In the genomic region with DNA sequence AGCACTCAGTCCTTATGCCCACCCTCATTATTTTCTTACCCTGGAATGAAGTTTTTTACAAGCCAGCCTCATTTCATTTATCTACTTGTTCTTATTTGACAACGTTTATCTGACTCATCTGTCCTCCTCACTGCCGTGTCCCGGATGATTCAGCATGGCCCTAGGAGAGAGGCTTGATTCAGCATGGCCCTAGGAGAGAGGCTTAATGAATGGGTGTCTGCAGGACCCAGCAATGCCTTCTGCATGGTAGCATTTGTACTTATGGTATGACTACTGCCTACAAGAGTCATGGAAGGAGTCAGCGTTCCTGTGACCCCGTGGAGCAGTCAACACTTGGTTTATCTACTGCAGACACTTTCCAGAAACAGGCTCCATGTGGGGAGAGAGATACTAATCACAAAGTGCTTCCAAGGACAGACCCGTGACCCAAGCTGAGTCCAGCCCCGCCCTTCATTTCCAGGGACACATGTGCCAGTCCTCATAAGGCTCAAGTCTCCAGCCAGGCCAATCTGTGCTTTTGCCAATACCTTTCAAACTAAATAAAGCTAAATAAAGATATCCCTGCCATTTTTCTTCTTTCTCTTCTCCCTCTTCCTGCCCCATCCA, we compare ENCODE assay signal across 21 mouse cellular contexts. TPM values are rescaled to one million over a fixed set of nuclear protein-coding genes. Genes with fewer than 3 reads are reported as not detected.
DNase-seq lines count a peak whose midpoint lies in the region; ATAC-seq and TF ChIP-seq lines count a peak whose summit lies in the region.
"Had no signal": no experiment of that assay in that cellular context is flagged by ENCODE, and none has a peak within 500 bp of the region (broad histone marks: within the 10 kb centered on the region; RNA-seq: fewer than 3 reads in every experiment).

No protein-coding gene starts in this region.

- no peak for TF ChIP-seq POLR2A in testis, adult 2 months (IDR thresholded peaks at IDR 0.05; ENCODE audit: control insufficient read depth, low read depth, low read length)

- peak overlapping the region; percentile 8; the same call in 1 of the 2 replicates for H3K4me3 ChIP-seq in testis, adult 2 months (ENCODE audit: control insufficient read depth, low read depth, low read length)
- H3K4me3 ChIP-seq: embryonic facial prominence, embryonic 10.5 days; heart, embryonic 15.5 days; hindbrain, embryonic 13.5 days; midbrain, embryonic 10.5 days; neural tube, embryonic 12.5 days; stomach, embryonic 15.5 days had no signal

- no peaks in the 10 kb centered on the region for H3K36me3 ChIP-seq in testis, adult 2 months (ENCODE audit: control insufficient read depth, insufficient read depth, low read length)
- H3K36me3 ChIP-seq: embryonic facial prominence, embryonic 10.5 days; heart, embryonic 15.5 days; hindbrain, embryonic 13.5 days; midbrain, embryonic 10.5 days; neural tube, embryonic 12.5 days; stomach, embryonic 15.5 days had no signal

- peaks cover 24% of the 10 kb centered on the region for H3K4me1 ChIP-seq in testis, adult 2 months (ENCODE audit: control insufficient read depth, insufficient read depth, low read length)
- H3K4me1 ChIP-seq: heart, embryonic 15.5 days; hindbrain, embryonic 13.5 days; midbrain, embryonic 10.5 days; neural tube, embryonic 12.5 days; stomach, embryonic 15.5 days had no signal

- TF ChIP-seq CTCF in testis, adult 2 months (IDR thresholded peaks at IDR 0.05; ENCODE audit: control insufficient read depth, insufficient read depth, insufficient replicate concordance, low read depth, low read length) = no peak

- ATAC-seq in megakaryocyte-erythroid progenitor cell, adult 5-6 weeks (replicated peaks; ENCODE audit: low FRiP score, low TSS enrichment, poor library complexity, severe bottlenecking) = peak; percentile 36; the same call in 1 of the 2 replicates
- ATAC-seq: forebrain, embryonic 14.5 days; intestine, embryonic 16.5 days had no signal

- peak; percentile 65 for DNase-seq in adrenal gland, adult 2 months
- DNase-seq in adrenal gland, adult 18-20 months (ENCODE audit: low spot score in 2 of 2) = no peak
- no peak for DNase-seq in testis, postnatal 10 days (ENCODE audit: low spot score)
- DNase-seq in liver = peak; percentile 56
- DNase-seq in kidney, adult 18-20 months = no peak
- no peak for DNase-seq in retina, embryonic 14.5 days (ENCODE audit: low spot score)
- DNase-seq: cerebellum, adult 11-12 months; cerebellum, postnatal 25 days; lung, postnatal 10 days; right cerebral cortex, postnatal 14 days had no signal

- H3K27me3 ChIP-seq in testis, adult 2 months (ENCODE audit: control insufficient read depth, insufficient read depth, low read length) = no peaks in the 10 kb centered on the region
- H3K27me3 ChIP-seq: heart, embryonic 15.5 days; hindbrain, embryonic 13.5 days; neural tube, embryonic 12.5 days; stomach, embryonic 15.5 days had no signal

- peak overlapping the region; percentile 71 for H3K27ac ChIP-seq in testis, adult 2 months (ENCODE audit: control insufficient read depth, insufficient read depth, low read depth, low read length)
- H3K27ac ChIP-seq: embryonic facial prominence, embryonic 10.5 days; heart, embryonic 15.5 days; hindbrain, embryonic 13.5 days; kidney, postnatal 0 days; midbrain, embryonic 10.5 days; neural tube, embryonic 12.5 days; stomach, embryonic 15.5 days had no signal

RNA-seq across cellular contexts. Expression of a gene that starts 31.9 kb away (rescaled TPM):
- total RNA-seq in adrenal gland, adult 2 months (2021) = 10 to 100 TPM; 18.9 to 24.7 TPM
- polyA plus RNA-seq in adrenal gland, adult 2 months (2012; rRNA removed) = 4.6 and 5.1 TPM in 2 replicates
- total RNA-seq in adrenal gland, adult 18-20 months (2021) = 10 to 100 TPM; 10.5 to 16.0 TPM
- 123 and 132 TPM in 2 replicates for polyA plus RNA-seq in testis, adult 2 months (2012; rRNA removed)
- 11.3 and 22.4 TPM in 2 replicates for total RNA-seq in megakaryocyte-erythroid progenitor cell, adult 5-6 weeks (2014; fragmentation: Nextera tagmentation)
- total RNA-seq in megakaryocyte-erythroid progenitor cell, adult 5-6 weeks (2017) = 12.7 and 28.2 TPM in 2 replicates

Comparison
In these comparisons a context has a peak if more than half of its experiments do, and no peak if none do; other contexts are left out.
1. DNase-seq: peak in adrenal gland, adult 2 months (single experiment) and liver (single experiment); none in adrenal gland, adult 18-20 months (0 of 2), testis, postnatal 10 days (single experiment), kidney, adult 18-20 months (single experiment) and retina, embryonic 14.5 days (single experiment).